23 mouse cellular contexts compared by ENCODE assay signal in the genomic region with DNA sequence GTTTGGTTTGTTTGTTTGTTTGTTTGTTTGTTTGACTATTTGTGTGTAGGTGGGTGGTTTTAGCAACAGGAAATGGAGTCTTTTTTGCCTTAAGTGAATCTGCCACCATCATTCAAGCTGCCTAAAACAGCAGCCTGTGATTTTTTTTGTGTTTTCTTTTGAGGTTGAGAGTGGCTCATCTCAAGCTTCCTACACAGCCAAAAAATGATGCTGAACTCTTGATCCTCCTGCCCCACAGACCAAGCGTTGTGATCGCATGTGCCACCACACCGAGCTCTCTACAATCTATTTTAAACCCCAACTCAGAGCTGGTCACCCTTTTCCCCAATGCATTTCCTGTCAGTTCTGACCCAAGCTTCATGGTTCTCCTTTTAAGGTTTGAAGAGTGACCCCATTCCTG. TPM values are rescaled to one million over a fixed set of nuclear protein-coding genes. Genes with fewer than 3 reads are reported as not detected.
"Had no signal": no experiment of that assay in that cellular context is flagged by ENCODE, and none has a peak within 500 bp of the region (broad histone marks: within the 10 kb centered on the region; RNA-seq: fewer than 3 reads in every experiment).

No protein-coding gene starts in this region.

- H3K27ac ChIP-seq: heart, embryonic 10.5 days; hindbrain, embryonic 13.5 days; hindbrain, embryonic 15.5 days; hindbrain, postnatal 0 days; kidney, embryonic 15.5 days; kidney, postnatal 0 days; layer of hippocampus, adult 2 months; limb, embryonic 10.5 days; limb, embryonic 12.5 days; liver, embryonic 13.5 days had no signal

- DNase-seq: heart, adult 18-20 months; heart, postnatal 10 days; heart, postnatal 36 days; kidney, adult 11 months; kidney, adult 2 months; kidney, adult 9 months; kidney, postnatal 14 days; kidney, postnatal 36 days; layer of hippocampus, postnatal 36 days; liver; liver, embryonic 13.5 days had no signal

- ATAC-seq: hindbrain, postnatal 0 days; intestine, embryonic 16.5 days had no signal

- H3K4me3 ChIP-seq: heart, embryonic 10.5 days; heart, embryonic 12.5 days; hindbrain, embryonic 13.5 days; hindbrain, embryonic 15.5 days; kidney, embryonic 15.5 days; layer of hippocampus, adult 2 months; limb, embryonic 10.5 days; limb, embryonic 12.5 days; liver, embryonic 13.5 days had no signal

RNA-seq across cellular contexts. Expression of gene 3425401B19Rik, which starts 13.5 kb away (rescaled TPM):
- total RNA-seq: hematopoietic stem cell, adult 5-6 weeks had no signal
